ENCODE assay signal across 9 mouse cellular contexts in genomic region chr7:30492765-30493164, GRCm38 (mm10). TPM values are rescaled to one million over a fixed set of nuclear protein-coding genes. Genes with fewer than 3 reads are reported as not detected.
A peak's percentile ranks its signal among the peaks of the same experiment; 100 is the strongest.
DNase-seq lines count a peak whose midpoint lies in the region; ATAC-seq and TF ChIP-seq lines count a peak whose summit lies in the region.
"Had no signal": no experiment of that assay in that cellular context is flagged by ENCODE, and none has a peak within 500 bp of the region (broad histone marks: within the 10 kb centered on the region; RNA-seq: fewer than 3 reads in every experiment).

No protein-coding gene starts in this region.

- peak; percentile 57 for DNase-seq in ovary, postnatal 10 days (ENCODE audit: low spot score)
- no peak for DNase-seq in ovary, adult 18-20 months (ENCODE audit: low spot score)
- DNase-seq in brain, embryonic 18.5 days (ENCODE audit: low read depth, low spot score): peak; percentile 24
- DNase-seq in forebrain, postnatal 0 days: peak; percentile 84
- DNase-seq in kidney, postnatal 10 days: peak; percentile 91
- peak; percentile 43 for DNase-seq in liver, embryonic 13.5 days
- peak; percentile 52 for DNase-seq in retina, postnatal 7 days (ENCODE audit: low read depth, low spot score)
- peak; percentile 82 for DNase-seq in urinary bladder, postnatal 14 days (ENCODE audit: low spot score)

- WGBS in forebrain, postnatal 0 days: 12% methylated on average over 4 of the region's 4 CpGs
- WGBS in liver, embryonic 13.5 days (ENCODE audit: insufficient replicate concordance): 13% methylated on average over 4 of the region's 4 CpGs

- TF ChIP-seq CTCF in forebrain, postnatal 0 days (IDR thresholded peaks at IDR 0.05; ENCODE audit: low read depth): peak; percentile 82

- no peaks in the 10 kb centered on the region; the same call in 1 of the 2 replicates for H3K4me1 ChIP-seq in forebrain, postnatal 0 days (ENCODE audit: insufficient read depth)
- peaks cover 5% of the 10 kb centered on the region; the same call in 1 of the 2 replicates for H3K4me1 ChIP-seq in liver, embryonic 13.5 days (replicated peaks)

- no peak overlapping the region for H3K27ac ChIP-seq in forebrain, postnatal 0 days (ENCODE audit: low read depth, low read length)
- no peak overlapping the region for H3K27ac ChIP-seq in liver, embryonic 13.5 days

- no peak overlapping the region for H3K4me3 ChIP-seq in forebrain, postnatal 0 days (ENCODE audit: low read depth, low read length)
- no peak overlapping the region for H3K4me3 ChIP-seq in liver, embryonic 13.5 days (replicated peaks)

- no peaks in the 10 kb centered on the region for H3K9me3 ChIP-seq in forebrain, postnatal 0 days (ENCODE audit: low read length)
- no peaks in the 10 kb centered on the region for H3K9me3 ChIP-seq in liver, embryonic 13.5 days (replicated peaks)

- H3K4me2 ChIP-seq in forebrain, postnatal 0 days (ENCODE audit: low read depth): no peak overlapping the region
- peak overlapping the region; percentile 19; the same call in 1 of the 2 replicates for H3K4me2 ChIP-seq in liver, embryonic 13.5 days

- no peaks in the 10 kb centered on the region for H3K36me3 ChIP-seq in forebrain, postnatal 0 days (ENCODE audit: insufficient read depth)
- no peaks in the 10 kb centered on the region for H3K36me3 ChIP-seq in liver, embryonic 13.5 days

- H3K27me3 ChIP-seq in forebrain, postnatal 0 days (ENCODE audit: insufficient read depth, low read length): no peaks in the 10 kb centered on the region
- H3K27me3 ChIP-seq in liver, embryonic 13.5 days: no peaks in the 10 kb centered on the region

- ATAC-seq in forebrain, postnatal 0 days: no peak
- no peak for ATAC-seq in liver, embryonic 13.5 days (ENCODE audit: low read depth)

- no peak overlapping the region for H3K9ac ChIP-seq in forebrain, postnatal 0 days
- H3K9ac ChIP-seq in liver, embryonic 13.5 days: no peak overlapping the region

RNA-seq across cellular contexts. Expression of gene Prodh2, which starts 0.7 kb away (rescaled TPM):
- not detected in 2 replicates for total RNA-seq in forebrain, postnatal 0 days (2014; rRNA removed)
- polyA plus RNA-seq in forebrain, postnatal 0 days (2015; fragmentation: Nextera tagmentation; extraction: Ambion mirVana): not detected in 2 replicates
- polyA plus RNA-seq in liver, embryonic 13.5 days (2015; fragmentation: Nextera tagmentation; extraction: Ambion mirVana): 28.1 and 28.6 TPM in 2 replicates
- polyA plus RNA-seq: heart, embryonic 14.5 days had no signal

RNA-seq across cellular contexts. Expression of gene Nphs1, which starts 34.6 kb away (rescaled TPM):
- 0.08 TPM in 1 of 2 replicates, not detected in the other for total RNA-seq in forebrain, postnatal 0 days (2014; rRNA removed)
- 0.06 and 0.09 TPM in 2 replicates for polyA plus RNA-seq in forebrain, postnatal 0 days (2015; fragmentation: Nextera tagmentation; extraction: Ambion mirVana)
- 0.13 and 0.17 TPM in 2 replicates for polyA plus RNA-seq in liver, embryonic 13.5 days (2015; fragmentation: Nextera tagmentation; extraction: Ambion mirVana)

RNA-seq across cellular contexts. Expression of gene Kirrel2, which starts 35.3 kb away (rescaled TPM):
- total RNA-seq in forebrain, postnatal 0 days (2014; rRNA removed): 0.46 and 2.1 TPM in 2 replicates
- 0.07 and 0.11 TPM in 2 replicates for polyA plus RNA-seq in forebrain, postnatal 0 days (2015; fragmentation: Nextera tagmentation; extraction: Ambion mirVana)
- 0.16 and 0.20 TPM in 2 replicates for polyA plus RNA-seq in liver, embryonic 13.5 days (2015; fragmentation: Nextera tagmentation; extraction: Ambion mirVana)

RNA-seq across cellular contexts. Expression of gene Arhgap33, which starts 42.1 kb away (rescaled TPM):
- total RNA-seq in forebrain, postnatal 0 days (2014; rRNA removed): 52.4 and 58.5 TPM in 2 replicates
- 128 and 145 TPM in 2 replicates for polyA plus RNA-seq in forebrain, postnatal 0 days (2015; fragmentation: Nextera tagmentation; extraction: Ambion mirVana)
- 2.0 and 2.3 TPM in 2 replicates for polyA plus RNA-seq in liver, embryonic 13.5 days (2015; fragmentation: Nextera tagmentation; extraction: Ambion mirVana)

RNA-seq across cellular contexts. Expression of gene Aplp1, which starts 47.4 kb away (rescaled TPM):
- total RNA-seq in forebrain, postnatal 0 days (2014; rRNA removed): 705 and 834 TPM in 2 replicates
- 863 and 867 TPM in 2 replicates for polyA plus RNA-seq in forebrain, postnatal 0 days (2015; fragmentation: Nextera tagmentation; extraction: Ambion mirVana)
- polyA plus RNA-seq in liver, embryonic 13.5 days (2015; fragmentation: Nextera tagmentation; extraction: Ambion mirVana): 4.6 and 4.7 TPM in 2 replicates

Comparison
In these comparisons a context has a peak if more than half of its experiments do, and no peak if none do; other contexts are left out.
1. RNA of gene Prodh2, which starts 0.7 kb away (polyA plus RNA-seq): 28.1 to 28.6 TPM in liver, embryonic 13.5 days; not detected in forebrain, postnatal 0 days; every median in the first group is over 10 times any median in the second.